Mouse (Mus musculus) embryonic fibroblast, embryonic 13.5 days (primary cell): ENCODE measurements around the gene Slc1a7.

ENCODE experiments used
- CTCF ChIP-seq: IDR thresholded peaks from 2 replicates; pipeline ENCODE4 v1.5.1; 2011; ENCODE audit warnings: mild to moderate bottlenecking, control low read depth, low read length, moderate library complexity, borderline replicate concordance; ENCODE audit not compliant: insufficient read depth
- POLR2A ChIP-seq: IDR thresholded peaks from 2 replicates; pipeline ENCODE4 v1.6.1; 2011; ENCODE audit warnings: low read depth, mild to moderate bottlenecking, control low read depth, low read length, moderate library complexity

GRCm38 (mm10) chr4:108046136-108046535, 78.0 kb downstream of the Slc1a7 start:
- no peak for TF ChIP-seq CTCF
- TF ChIP-seq POLR2A, result no peak
